Mouse (Mus musculus) lung, postnatal 0 days (tissue): ENCODE measurements at regions not wholly inside any gene's neighbourhood (a gene's known extent, or its start where the extent isn't known, plus 50 kb on each side); places are given as distances from the start of the nearest gene placed in this dataset.

Experiments
- CTCF ChIP-seq: IDR thresholded peaks from 2 replicates; pipeline ENCODE4 v1.5.1; 2016; ENCODE audit warnings: antibody characterized with exemption, mild to moderate bottlenecking
- EP300 ChIP-seq: IDR thresholded peaks from 2 replicates; pipeline ENCODE4 v1.6.1; 2016; ENCODE audit warnings: antibody characterized with exemption, mild to moderate bottlenecking, control low read depth

GRCm38 (mm10) chr16:66603825-66604224 lies 788.8 kb downstream of the Vgll3 start:
- TF ChIP-seq EP300 = no peak
- TF ChIP-seq CTCF = no peak
